24 mouse cellular contexts compared by ENCODE assay signal in the genomic region with DNA sequence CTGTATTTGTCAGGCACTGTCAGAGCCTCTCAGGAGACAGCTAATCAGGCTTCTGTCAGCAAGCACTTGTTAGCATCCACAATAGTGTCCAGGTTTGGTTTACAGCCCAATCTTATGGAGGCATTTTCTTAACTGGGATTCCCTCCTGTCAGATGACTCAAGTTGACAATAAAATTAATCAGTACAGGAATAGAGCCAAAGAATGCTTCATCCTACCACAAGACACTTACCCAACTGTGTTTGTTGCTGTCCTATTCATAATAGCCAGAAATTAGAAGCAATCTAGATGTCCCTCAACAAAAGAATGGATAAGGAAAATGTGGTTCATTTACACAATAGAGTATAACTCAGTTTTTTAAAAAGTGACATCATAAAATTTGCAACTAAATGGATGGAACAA.
"Had no signal": no experiment of that assay in that cellular context is flagged by ENCODE, and none has a peak within 500 bp of the region (broad histone marks: within the 10 kb centered on the region; RNA-seq: fewer than 3 reads in every experiment).

No protein-coding gene starts in this region.

- H3K27me3 ChIP-seq: embryonic facial prominence, embryonic 12.5 days; embryonic facial prominence, embryonic 13.5 days; embryonic facial prominence, embryonic 15.5 days; forebrain, embryonic 12.5 days; forebrain, embryonic 13.5 days; forebrain, embryonic 15.5 days had no signal

- H3K36me3 ChIP-seq: embryonic facial prominence, embryonic 10.5 days; embryonic facial prominence, embryonic 12.5 days; embryonic facial prominence, embryonic 13.5 days; embryonic facial prominence, embryonic 15.5 days; forebrain, embryonic 10.5 days; forebrain, embryonic 12.5 days; forebrain, embryonic 15.5 days; heart, embryonic 10.5 days had no signal

- H3K4me3 ChIP-seq: embryonic facial prominence, embryonic 10.5 days; embryonic facial prominence, embryonic 12.5 days; embryonic facial prominence, embryonic 13.5 days; embryonic facial prominence, embryonic 15.5 days; erythroblast, embryonic 14.5 days; forebrain, embryonic 10.5 days; forebrain, embryonic 12.5 days; forebrain, embryonic 13.5 days; forebrain, embryonic 15.5 days; gastrocnemius, adult 2 months; heart, adult 2 months; heart, embryonic 10.5 days had no signal

- DNase-seq: cerebellum, adult 9-11 months; cerebellum, postnatal 10 days; cerebellum, postnatal 14 days; cerebellum, postnatal 25 days; cerebellum, postnatal 36 days; embryo, embryonic 11 days; forebrain, postnatal 0 days; gastrocnemius, adult 2 months; gastrocnemius, postnatal 10 days; gastrocnemius, postnatal 14 days; gastrocnemius, postnatal 25 days; gastrocnemius, postnatal 36 days; heart, adult 18-20 months; heart, adult 2 months had no signal
